ENCODE assay signal across 13 mouse cellular contexts in the genomic region with DNA sequence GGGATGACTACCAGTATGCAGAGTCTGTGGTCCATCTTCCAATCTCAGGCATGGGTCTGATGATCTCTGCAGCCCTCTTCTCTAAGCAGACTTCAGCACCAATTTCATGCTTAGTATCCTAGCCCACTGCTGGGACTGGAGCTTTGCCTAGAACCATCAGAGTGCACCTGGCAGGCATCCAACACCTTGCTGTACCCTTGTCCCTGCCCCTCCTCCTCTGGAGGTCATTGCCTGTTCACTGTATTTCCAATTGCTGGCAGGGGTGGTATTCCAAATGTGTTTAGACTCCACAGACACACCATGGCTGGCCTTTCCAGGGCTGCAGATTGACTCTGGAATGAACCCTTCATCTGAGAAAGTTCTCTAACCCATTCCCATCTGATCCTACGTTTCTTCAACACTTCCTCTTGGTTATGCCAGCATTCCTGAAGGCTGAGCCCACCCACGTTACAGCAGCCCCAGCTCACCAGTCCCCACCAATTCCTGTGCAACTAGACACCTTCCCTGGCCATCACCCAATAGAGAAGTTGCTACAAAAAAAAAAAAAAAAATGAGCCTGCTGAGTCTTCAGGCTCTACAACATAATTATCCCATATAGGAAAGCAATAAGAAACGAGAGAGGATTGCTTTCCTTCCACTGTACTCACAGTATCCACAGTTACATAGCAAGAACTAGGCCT.
DNase-seq lines count a peak whose midpoint lies in the region; ATAC-seq and TF ChIP-seq lines count a peak whose summit lies in the region.
"Had no signal": no experiment of that assay in that cellular context is flagged by ENCODE, and none has a peak within 500 bp of the region (broad histone marks: within the 10 kb centered on the region; RNA-seq: fewer than 3 reads in every experiment).

No protein-coding gene starts in this region.

- no peaks in the 10 kb centered on the region for H3K4me1 ChIP-seq in heart, embryonic 10.5 days
- H3K4me1 ChIP-seq in lung, embryonic 14.5 days (ENCODE audit: insufficient read depth) = no peaks in the 10 kb centered on the region
- peaks cover 14% of the 10 kb centered on the region for H3K4me1 ChIP-seq in heart, postnatal 0 days (ENCODE audit: control insufficient read depth, insufficient read depth)
- peaks cover 9% of the 10 kb centered on the region for H3K4me1 ChIP-seq in limb, embryonic 13.5 days
- H3K4me1 ChIP-seq: midbrain, embryonic 10.5 days had no signal

- ATAC-seq in lung, embryonic 14.5 days (ENCODE audit: insufficient read depth) = no peak
- ATAC-seq in heart, postnatal 0 days (ENCODE audit: insufficient read depth, low read depth) = peak; percentile 90
- ATAC-seq in limb, embryonic 13.5 days (ENCODE audit: low FRiP score, low read depth) = peak; percentile 86

- intact Hi-C loops in left cerebral cortex, postnatal 25 days (cut with DNase I) = no loop called here

- no peaks in the 10 kb centered on the region for H3K9me3 ChIP-seq in heart, embryonic 10.5 days
- no peaks in the 10 kb centered on the region for H3K9me3 ChIP-seq in lung, embryonic 14.5 days (ENCODE audit: low read depth, low read length)
- H3K9me3 ChIP-seq in heart, postnatal 0 days (replicated peaks; ENCODE audit: control insufficient read depth, low read length) = no peaks in the 10 kb centered on the region
- H3K9me3 ChIP-seq in limb, embryonic 13.5 days = no peaks in the 10 kb centered on the region
- H3K9me3 ChIP-seq: midbrain, embryonic 10.5 days had no signal

- no peak for TF ChIP-seq CTCF in lung, embryonic 14.5 days (IDR thresholded peaks at IDR 0.05; ENCODE audit: low read depth)
- no peak for TF ChIP-seq CTCF in heart, postnatal 0 days (IDR thresholded peaks at IDR 0.05; ENCODE audit: low read depth)

- no peak overlapping the region for H3K4me3 ChIP-seq in heart, embryonic 10.5 days
- no peak overlapping the region for H3K4me3 ChIP-seq in lung, embryonic 14.5 days (ENCODE audit: low read depth, low read length)
- H3K4me3 ChIP-seq in heart, postnatal 0 days (ENCODE audit: low read depth, low read length) = no peak overlapping the region
- H3K4me3 ChIP-seq in limb, embryonic 13.5 days = no peak overlapping the region
- H3K4me3 ChIP-seq: midbrain, embryonic 10.5 days had no signal

- TF ChIP-seq EP300 in heart, postnatal 0 days (IDR thresholded peaks at IDR 0.05; ENCODE audit: low read depth) = no peak

- no peak overlapping the region for H3K9ac ChIP-seq in lung, embryonic 14.5 days
- no peak overlapping the region for H3K9ac ChIP-seq in heart, postnatal 0 days (replicated peaks; ENCODE audit: low read depth, low read length)
- H3K9ac ChIP-seq in limb, embryonic 13.5 days = no peak overlapping the region
- H3K9ac ChIP-seq: hindbrain, embryonic 14.5 days had no signal

- 47% methylated on average over 3 of the region's 3 CpGs for WGBS in heart, embryonic 10.5 days
- WGBS in lung, embryonic 14.5 days = 37% methylated on average over 3 of the region's 3 CpGs
- WGBS in heart, postnatal 0 days = 29% methylated on average over 3 of the region's 3 CpGs
- 15% methylated on average over 3 of the region's 3 CpGs for WGBS in limb, embryonic 13.5 days

- DNase-seq in heart, adult 11 months = peak; percentile 92
- no peak for DNase-seq in heart, embryonic 10.5 days (ENCODE audit: low spot score)
- DNase-seq in lung, embryonic 14.5 days = peak; percentile 38
- DNase-seq in lung, postnatal 4 days = no peak
- DNase-seq in heart, postnatal 0 days (ENCODE audit: low spot score) = peak; percentile 66
- DNase-seq in left cerebral cortex, postnatal 25 days (ENCODE audit: low spot score in 2 of 2) = no peak
- DNase-seq in natural killer cell, adult 2 months (ENCODE audit: low spot score in 2 of 2) = no peak
- DNase-seq: lung, adult 2 months; right cerebral cortex, postnatal 14 days; thymus, postnatal 4 days had no signal

- no peaks in the 10 kb centered on the region for H3K36me3 ChIP-seq in heart, embryonic 10.5 days
- H3K36me3 ChIP-seq in lung, embryonic 14.5 days (ENCODE audit: insufficient read depth) = no peaks in the 10 kb centered on the region
- H3K36me3 ChIP-seq in heart, postnatal 0 days (replicated peaks; ENCODE audit: control insufficient read depth, insufficient read depth, low read length) = no peaks in the 10 kb centered on the region
- no peaks in the 10 kb centered on the region for H3K36me3 ChIP-seq in limb, embryonic 13.5 days
- H3K36me3 ChIP-seq: midbrain, embryonic 10.5 days had no signal

- H3K27ac ChIP-seq in heart, embryonic 10.5 days = no peak overlapping the region
- H3K27ac ChIP-seq in lung, embryonic 14.5 days (ENCODE audit: low read depth) = no peak overlapping the region
- H3K27ac ChIP-seq in heart, postnatal 0 days (ENCODE audit: low read depth) = peak overlapping the region; percentile 62
- H3K27ac ChIP-seq in limb, embryonic 13.5 days = no peak overlapping the region
- H3K27ac ChIP-seq: hindbrain, embryonic 14.5 days; midbrain, embryonic 10.5 days had no signal

- H3K27me3 ChIP-seq in heart, embryonic 10.5 days (ENCODE audit: insufficient read depth, poor library complexity, severe bottlenecking) = no peaks in the 10 kb centered on the region
- H3K27me3 ChIP-seq in lung, embryonic 14.5 days (ENCODE audit: insufficient read depth, low read length) = no peaks in the 10 kb centered on the region
- H3K27me3 ChIP-seq in heart, postnatal 0 days (ENCODE audit: control insufficient read depth, insufficient read depth, low read length) = no peaks in the 10 kb centered on the region
- no peaks in the 10 kb centered on the region for H3K27me3 ChIP-seq in limb, embryonic 13.5 days

- H3K4me2 ChIP-seq in lung, embryonic 14.5 days = no peak overlapping the region
- H3K4me2 ChIP-seq in heart, postnatal 0 days (ENCODE audit: low read depth, low read length) = no peak overlapping the region
- H3K4me2 ChIP-seq in limb, embryonic 13.5 days (replicated peaks) = no peak overlapping the region
- H3K4me2 ChIP-seq: hindbrain, embryonic 14.5 days had no signal

Comparison
In these comparisons a context has a peak if more than half of its experiments do, and no peak if none do; other contexts are left out.
1. DNase-seq: peak in heart, adult 11 months (single experiment), lung, embryonic 14.5 days (single experiment) and heart, postnatal 0 days (single experiment); none in heart, embryonic 10.5 days (single experiment), lung, postnatal 4 days (0 of 2), left cerebral cortex, postnatal 25 days (0 of 2) and natural killer cell, adult 2 months (0 of 2).